Mouse (Mus musculus) intestine, postnatal 0 days (tissue): ENCODE results near the gene Cdkal1. TPM values are rescaled to one million over a fixed set of nuclear protein-coding genes. Genes with fewer than 3 reads are reported as not detected.

Source experiments
- ATAC-seq: fragments of 200-750 bp; cut with Nextera tagmentation; 2 replicates; pipeline ENCODE4 v1.8.0; 2017; ENCODE audit warnings: mild to moderate bottlenecking, moderate TSS enrichment, moderate library complexity
- H3K27ac ChIP-seq: fragments of 300-500 bp; sonication (generic); 2 replicates; pipeline ENCODE4 v1.5.1; 2014; ENCODE audit warnings: mild to moderate bottlenecking, low read depth, low read length, moderate library complexity
- H3K27me3 ChIP-seq: fragments of 300-500 bp; sonication (generic); replicated peaks from 2 replicates; pipeline ENCODE4 v1.6.1; 2014; ENCODE audit warnings: low read length, mixed read lengths; ENCODE audit not compliant: control insufficient read depth, insufficient read depth
- H3K36me3 ChIP-seq: fragments of 300-500 bp; sonication (generic); 2 replicates; pipeline ENCODE4 v1.6.1; 2014; ENCODE audit warnings: mild to moderate bottlenecking, moderate library complexity; ENCODE audit not compliant: control insufficient read depth, insufficient read depth
- H3K4me1 ChIP-seq: fragments of 300-500 bp; sonication (generic); replicated peaks from 2 replicates; pipeline ENCODE4 v1.6.1; 2014; ENCODE audit warnings: antibody characterized with exemption, low read length, mixed read lengths; ENCODE audit not compliant: control insufficient read depth, insufficient read depth
- H3K4me2 ChIP-seq: fragments of 300-500 bp; sonication (generic); replicated peaks from 2 replicates; pipeline ENCODE4 v1.6.1; 2014; ENCODE audit warnings: low read depth, mild to moderate bottlenecking, moderate library complexity
- H3K4me3 ChIP-seq: fragments of 300-500 bp; sonication (generic); 2 replicates; pipeline ENCODE4 v1.5.1; 2014; ENCODE audit warnings: low read depth, low read length
- H3K9ac ChIP-seq: fragments of 300-500 bp; sonication (generic); 2 replicates; pipeline ENCODE4 v1.6.1; 2014; ENCODE audit warnings: mild to moderate bottlenecking, low read depth, low read length
- H3K9me3 ChIP-seq: fragments of 300-500 bp; sonication (generic); 2 replicates; pipeline ENCODE4 v1.6.1; 2016; ENCODE audit warnings: mixed run types; ENCODE audit not compliant: control insufficient read depth
- CTCF ChIP-seq: sonication (generic); IDR thresholded peaks from 2 replicates; pipeline ENCODE4 v1.5.1; 2016; ENCODE audit warnings: low read depth, mild to moderate bottlenecking, control low read depth, antibody characterized with exemption, moderate library complexity
- whole genome bisulfite sequencing: fragments of 180-500 bp; shearing (Covaris S2); extraction: QIAGEN DNeasy Blood & Tissue Kit; methylation state at CpG from one replicate; pipeline ENCODE4 v1.1.7; 2014; 5-methylcytosine and 5-hydroxymethylcytosine counted together
- polyA plus RNA-seq: library from polyadenylated mRNA; unstranded; fragments of >200 nt; fragmentation: Nextera tagmentation; extraction: Ambion mirVana; gene quantifications from 2 replicates; pipeline ENCODE4 v1.2.1, GENCODE M21; 2015

Gene Cdkal1
- polyA plus RNA-seq, 1 experiment from 2014 or later, result 13.5 TPM

DNA sequence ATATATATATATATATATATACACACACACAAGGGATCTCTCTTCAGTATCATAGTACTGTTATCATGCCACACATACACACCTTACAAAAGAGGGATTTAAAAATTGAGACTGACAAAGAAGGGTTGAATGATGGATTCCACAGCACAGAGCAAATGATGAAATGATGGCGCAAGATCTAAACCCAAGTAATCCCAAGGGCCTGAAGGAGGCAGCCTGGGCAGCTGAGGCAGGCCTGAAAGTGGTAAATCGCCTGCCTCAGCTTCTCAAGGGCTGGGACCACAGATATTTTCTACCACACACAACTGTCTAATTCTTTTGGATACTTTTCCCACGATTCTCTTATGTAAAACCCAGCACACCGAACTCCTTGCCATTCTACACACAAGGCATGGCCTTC is 177.9 kb downstream of the Cdkal1 start:
- TF ChIP-seq CTCF, result no peak
- no peaks in the 10 kb centered on the region for H3K36me3 ChIP-seq
- 95% methylated on average over 4 of the region's 4 CpGs for WGBS
- H3K27ac ChIP-seq, result no peak overlapping the region
- no peak overlapping the region for H3K4me3 ChIP-seq
- no peak for ATAC-seq
- H3K9ac ChIP-seq, result no peak overlapping the region
- no peaks in the 10 kb centered on the region for H3K9me3 ChIP-seq
- H3K4me2 ChIP-seq, result no peak overlapping the region
- no peaks in the 10 kb centered on the region for H3K27me3 ChIP-seq
- no peaks in the 10 kb centered on the region; the same call in 1 of the 2 replicates for H3K4me1 ChIP-seq

DNA sequence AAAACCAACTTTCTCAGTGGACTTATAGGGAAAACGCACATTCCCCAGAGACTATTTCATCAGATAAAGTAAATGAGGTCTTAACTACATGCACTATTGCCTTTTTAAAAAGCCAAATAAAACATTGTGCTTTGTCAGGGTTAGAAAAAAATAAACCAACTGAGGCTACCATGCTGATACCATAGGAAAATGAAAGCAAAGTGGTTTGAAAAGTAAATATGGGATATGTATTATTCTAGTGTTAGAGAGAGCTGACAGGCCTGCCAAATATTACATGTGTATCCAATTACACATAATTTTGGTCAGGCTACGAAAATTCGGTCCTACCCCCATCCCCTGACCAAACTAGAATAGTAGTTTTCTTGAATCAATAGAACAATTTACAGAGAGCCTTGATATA is 184.8 kb downstream of the Cdkal1 start:
- TF ChIP-seq CTCF, result no peak
- Histone ChIP-seq H3K4me1 (no peaks in the 10 kb centered on the region), H3K9me3 (no peaks in the 10 kb centered on the region), H3K4me3 (no peak overlapping the region), H3K27me3 (no peaks in the 10 kb centered on the region), H3K9ac (no peak overlapping the region), H3K4me2 (no peak overlapping the region), H3K36me3 (no peaks in the 10 kb centered on the region), H3K27ac (no peak overlapping the region)
- ATAC-seq, result no peak
- 73% methylated on average over 3 of the region's 3 CpGs for WGBS

DNA sequence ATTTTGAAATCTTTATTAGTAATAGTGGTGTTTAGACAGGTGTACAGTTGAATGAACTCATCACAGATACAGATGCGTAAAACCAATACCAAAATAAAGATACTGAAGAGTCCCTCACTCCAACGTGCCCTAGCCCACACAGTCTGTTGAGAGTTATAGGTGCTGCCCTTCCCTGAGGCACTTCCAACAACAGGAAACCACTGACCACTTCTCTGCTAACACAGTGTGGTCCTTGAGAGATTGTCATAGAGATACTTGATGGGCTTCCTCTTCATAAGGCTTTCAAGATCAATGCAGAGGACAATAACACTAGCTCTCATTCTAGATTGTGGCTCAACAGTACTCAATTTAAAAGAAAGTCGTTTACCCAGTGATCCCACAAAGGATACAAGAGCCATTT is 191.6 kb downstream of the Cdkal1 start:
- no peak overlapping the region for H3K4me2 ChIP-seq
- no peaks in the 10 kb centered on the region for H3K9me3 ChIP-seq
- no peaks in the 10 kb centered on the region for H3K27me3 ChIP-seq
- no peaks in the 10 kb centered on the region for H3K36me3 ChIP-seq
- H3K27ac ChIP-seq, result no peak overlapping the region
- no peak overlapping the region for H3K4me3 ChIP-seq
- TF ChIP-seq CTCF, result no peak
- no peak overlapping the region for H3K9ac ChIP-seq
- 76% methylated on average over 3 of the region's 3 CpGs for WGBS
- no peak for ATAC-seq
- H3K4me1 ChIP-seq, result no peaks in the 10 kb centered on the region

DNA sequence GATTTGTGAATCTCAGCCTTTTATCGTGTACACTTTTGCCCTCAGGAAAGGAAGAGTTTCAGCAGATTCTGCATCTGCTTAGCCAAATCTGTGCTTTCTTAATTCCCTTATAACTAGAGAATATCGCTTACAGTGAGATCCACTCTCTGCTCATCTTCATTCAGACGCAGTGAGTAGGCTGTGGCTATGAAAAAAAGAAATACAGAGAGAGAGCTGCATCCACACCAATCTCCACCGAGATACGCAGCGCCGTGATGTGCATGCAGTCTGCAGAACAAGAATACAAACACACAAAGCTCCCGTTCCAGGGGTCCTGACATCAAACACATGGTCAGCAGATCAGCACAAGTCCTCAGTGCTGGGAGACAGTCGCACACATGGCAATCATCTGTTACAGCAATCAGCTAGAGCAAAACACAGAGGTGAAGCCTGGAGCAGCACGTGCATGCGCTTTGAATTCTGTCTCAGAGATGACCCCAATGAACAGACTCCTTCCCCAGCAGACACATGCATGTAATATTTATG is 199.6 kb downstream of the Cdkal1 start:
- Histone ChIP-seq H3K36me3 (no peaks in the 10 kb centered on the region), H3K27ac (no peak overlapping the region), H3K9ac (no peak overlapping the region), H3K4me3 (no peak overlapping the region), H3K9me3 (no peaks in the 10 kb centered on the region), H3K4me2 (no peak overlapping the region), H3K27me3 (no peaks in the 10 kb centered on the region), H3K4me1 (peaks cover 8% of the 10 kb centered on the region; the same call in 1 of the 2 replicates)
- no peak for ATAC-seq
- TF ChIP-seq CTCF, result no peak
- WGBS, result 73% methylated on average over 11 of the region's 11 CpGs

DNA sequence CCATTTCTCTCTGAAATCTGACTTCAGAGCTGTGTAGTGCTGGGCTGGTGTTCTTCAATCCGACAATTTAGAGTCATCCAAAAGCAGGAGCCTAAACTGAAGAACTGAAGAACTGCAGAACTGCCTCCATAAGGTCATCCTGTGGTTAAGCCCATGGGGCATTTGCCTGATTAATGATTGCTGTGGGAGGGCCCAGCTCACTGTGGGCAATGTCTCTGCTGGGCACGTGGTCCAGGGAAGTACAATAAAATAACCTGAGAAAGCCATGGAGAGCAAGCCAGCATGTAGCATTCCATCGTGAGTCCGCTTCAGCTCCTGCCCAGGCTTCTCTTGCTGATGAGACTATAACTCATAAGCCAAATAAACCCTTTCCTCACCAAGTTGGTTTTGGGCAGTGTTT is 202.1 kb downstream of the Cdkal1 start:
- 0 out of 2 replicates have a peak, but pooled peaks have one; percentile 60 for ATAC-seq

DNA sequence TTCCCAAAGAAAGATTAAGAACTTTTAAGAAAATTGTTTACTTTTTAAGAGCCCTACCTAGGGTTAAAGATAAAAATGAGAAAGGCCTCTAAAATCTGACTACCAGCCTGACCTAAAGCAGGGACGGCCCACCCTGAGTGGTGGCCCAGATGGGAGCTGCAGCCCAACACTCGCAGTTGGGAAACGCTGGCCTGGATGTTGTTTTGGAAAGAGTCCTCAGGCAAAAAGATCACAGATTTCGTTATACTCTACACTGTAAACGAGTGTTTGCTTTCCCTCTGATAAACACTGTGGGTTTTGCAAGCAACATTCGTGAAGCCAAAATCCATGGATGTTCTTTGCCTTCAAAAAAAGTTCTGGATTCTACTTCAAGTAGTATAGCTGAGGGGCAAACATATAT is 202.7 kb downstream of the Cdkal1 start:
- no peak overlapping the region for H3K27ac ChIP-seq
- H3K36me3 ChIP-seq, result no peaks in the 10 kb centered on the region
- ATAC-seq, result no peak
- no peaks in the 10 kb centered on the region for H3K9me3 ChIP-seq
- no peak for TF ChIP-seq CTCF
- H3K4me1 ChIP-seq, result peaks cover 8% of the 10 kb centered on the region; the same call in 1 of the 2 replicates
- no peaks in the 10 kb centered on the region for H3K27me3 ChIP-seq
- H3K9ac ChIP-seq, result no peak overlapping the region
- 79% methylated on average over 6 of the region's 6 CpGs for WGBS
- H3K4me2 ChIP-seq, result no peak overlapping the region
- H3K4me3 ChIP-seq, result no peak overlapping the region

More for the DNA sequence above, 202.1 kb downstream of the Cdkal1 start:
- no peak overlapping the region for H3K27ac ChIP-seq
- TF ChIP-seq CTCF, result no peak
- no peaks in the 10 kb centered on the region for H3K9me3 ChIP-seq
- H3K4me1 ChIP-seq, result peaks cover 8% of the 10 kb centered on the region; the same call in 1 of the 2 replicates
- H3K27me3 ChIP-seq, result no peaks in the 10 kb centered on the region
- H3K4me2 ChIP-seq, result no peak overlapping the region
- H3K36me3 ChIP-seq, result no peaks in the 10 kb centered on the region
- H3K4me3 ChIP-seq, result no peak overlapping the region
- WGBS, result 45% methylated on average over 4 of the region's 4 CpGs
- H3K9ac ChIP-seq, result no peak overlapping the region
